Mouse (Mus musculus) left cerebral cortex, adult 2 months (tissue): Measurements from ENCODE around the gene Yipf7. TPM values are rescaled to one million over a fixed set of nuclear protein-coding genes. Genes with fewer than 3 reads are reported as not detected.
A peak's percentile ranks its signal among the peaks of the same experiment; 100 is the strongest.

Source experiments
- DNase-seq, 2 experiments: peaks; one replicate each; pipeline ENCODE4 v3.0.0; 2021 to 2022; ENCODE audit warnings: low spot score in 2 of 2, mixed read lengths in 1 of 2; ENCODE audit errors: extremely low spot score in 1 of 2
- H3K27ac ChIP-seq: fragments of 200-600 bp; 2 replicates; pipeline ENCODE4 v1.8.1; 2022
- H3K4me3 ChIP-seq: fragments of 200-600 bp; 2 replicates; pipeline ENCODE4 v1.8.1; 2022
- CTCF ChIP-seq: fragments of 200-600 bp; IDR thresholded peaks from 2 replicates; pipeline ENCODE4 v1.8.1; 2022; ENCODE audit warnings: antibody characterized with exemption, mild to moderate bottlenecking, moderate library complexity
- intact Hi-C: fragments of 180-260 bp; cut with DNase I; formaldehyde crosslinking; loops from one replicate; pipeline ENCODE4 v1.15.1; 2025
- long read RNA-seq, 2 experiments: library from polyadenylated mRNA; stranded (forward); transcript quantifications; one replicate each; pipeline ENCODE4 v2.0.0; 2021; ENCODE audit warnings: borderline mapping rate in 2 of 2
- total RNA-seq, 2 experiments: library from RNA; stranded (reverse); gene quantifications; 2 replicates each; pipeline ENCODE4 v1.2.3; 2021

Yipf7 gene
- total RNA-seq, result not detected
- long read RNA-seq, experiment 1, result 0 reads
- long read RNA-seq, experiment 2, result 0 reads

GRCm38 (mm10) chr5:69542489-69542888 is at the start of gene Yipf7:
Gene Yipf7 (minus strand): TSS chr5:69542648.
- H3K27ac ChIP-seq, result no peak within 1 kb of the TSS
- no peak for DNase-seq

DNA sequence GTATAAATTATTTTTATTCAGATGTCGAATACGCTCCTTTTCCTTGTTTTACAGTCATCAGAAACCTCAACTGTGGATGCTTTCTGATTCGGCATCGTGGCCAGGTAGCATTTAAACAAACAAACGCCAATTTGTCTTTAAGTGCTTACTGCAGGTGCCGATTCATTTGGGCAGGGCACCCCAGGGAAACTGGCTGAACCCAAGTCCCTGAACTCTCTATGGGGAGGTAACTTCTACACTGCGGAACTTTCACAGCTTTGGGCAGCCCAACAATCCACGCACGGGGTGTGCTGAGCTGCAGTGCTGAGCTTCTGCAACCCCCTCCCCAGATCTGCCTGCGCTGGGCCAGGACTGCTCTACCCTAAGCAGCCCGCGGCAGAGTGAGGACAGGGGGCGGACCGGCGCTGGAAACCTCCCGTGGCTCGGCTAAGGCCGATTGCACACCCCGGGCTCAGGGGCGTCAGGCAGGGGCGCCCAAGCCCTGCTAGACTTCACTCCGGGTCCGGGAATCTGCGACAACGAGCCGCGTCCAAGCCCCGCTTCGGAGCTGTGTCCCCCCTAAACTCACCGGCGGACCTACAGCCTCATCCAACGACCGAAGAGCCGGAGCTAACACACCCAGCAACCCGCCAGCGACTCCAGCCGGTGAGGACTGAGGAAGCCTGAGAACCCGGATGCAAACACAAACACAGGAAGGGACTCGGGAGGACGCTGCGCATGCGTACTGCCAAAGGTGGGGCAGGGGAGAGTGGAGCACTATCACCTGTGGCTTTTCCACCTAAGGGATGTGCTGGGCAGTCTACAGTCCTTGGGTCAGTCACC is 49.4 kb upstream of the Yipf7 start, which contains the start of gene Gnpda2:
Gene Gnpda2 (minus strand): TSS at position 701 of the 822 bp plus-strand sequence.
- Histone ChIP-seq H3K4me3 (peak within 1 kb of the TSS; percentile 80), H3K27ac (peak within 1 kb of the TSS; percentile 80)
- DNase-seq, result peak; percentile 85 to 87
- intact Hi-C loops, result loop anchor here (5.0 kb wide), 1 partner anchor 1500 kb away; no protein-coding TSS in a partner anchor
- peak; percentile 13 for TF ChIP-seq CTCF

More at GRCm38 (mm10) chr5:69542489-69542888, at the start of gene Yipf7:
- TF ChIP-seq CTCF, result no peak
- no peak within 1 kb of the TSS for H3K4me3 ChIP-seq
- intact Hi-C loops, result no loop called here

GRCm38 (mm10) chr5:69557404-69557935 is 15.0 kb upstream of the Yipf7 start:
- TF ChIP-seq CTCF, result no peak
- Histone ChIP-seq H3K4me3 (peak overlapping the region; percentile 73), H3K27ac (peak overlapping the region; percentile 94)
- DNase-seq, result no peak
- intact Hi-C loops, result no loop called here

DNA sequence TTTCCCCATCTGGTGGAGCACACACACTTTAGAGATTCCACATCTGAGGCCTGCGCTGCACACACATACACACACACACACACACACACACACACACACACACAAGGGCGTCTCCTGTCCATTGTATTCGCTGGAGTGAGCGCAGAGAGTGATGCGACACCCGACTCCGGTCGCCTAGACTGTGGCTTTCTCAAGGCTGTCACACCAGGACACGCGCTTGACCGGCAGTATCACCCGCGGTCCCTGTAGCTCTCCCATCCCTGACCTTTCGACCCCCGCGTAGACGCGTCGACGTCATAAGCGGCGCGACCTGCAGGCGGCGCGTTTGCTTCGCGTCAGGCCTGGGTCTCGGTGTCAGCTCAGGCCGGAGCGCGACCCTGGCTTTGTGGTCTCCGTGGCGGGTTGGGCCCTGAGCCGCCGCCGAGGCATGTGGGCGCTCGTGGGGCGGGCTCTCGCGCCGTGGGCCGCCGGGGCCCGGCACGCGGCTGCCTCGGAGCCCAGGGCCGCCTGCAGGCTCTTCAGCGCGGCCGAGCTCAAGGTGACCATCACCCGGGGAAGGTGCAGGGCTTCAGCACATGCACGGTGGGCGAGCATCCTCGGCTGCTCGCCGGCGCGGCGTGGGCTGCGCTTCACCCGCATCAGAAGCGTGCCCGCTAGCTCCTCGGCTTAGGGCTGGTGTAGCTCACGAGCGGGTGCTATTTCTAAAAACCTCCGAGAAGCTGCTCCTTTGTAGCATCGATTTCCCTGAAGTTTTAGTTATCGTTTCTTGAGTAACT is 14.4 kb upstream of the Yipf7 start, which contains the start of gene Guf1:
Gene Guf1 (plus strand): TSS at position 296 of the 776 bp plus-strand sequence.
- no peak; the same call in 1 of the 2 replicates for TF ChIP-seq CTCF
- H3K4me3 ChIP-seq, result peak within 1 kb of the TSS; percentile 73
- peak within 1 kb of the TSS; percentile 94 for H3K27ac ChIP-seq
- DNase-seq, result peak; percentile 95 to 98
- intact Hi-C loops, result no loop called here

- DNase-seq, result no peak
- intact Hi-C loops, result no loop called here
- H3K27ac ChIP-seq, result no peak overlapping the region
- no peak for TF ChIP-seq CTCF
- no peak overlapping the region for H3K4me3 ChIP-seq
Measured at GRCm38 (mm10) chr5:69541680-69542079, 768 bp downstream of the Yipf7 start.

GRCm38 (mm10) chr5:69523944-69524343 is 18.5 kb downstream of the Yipf7 start:
- peak; percentile 50 for TF ChIP-seq CTCF
- intact Hi-C loops, result loop anchor here (5.0 kb wide), 1 partner anchor 1772 kb away; no protein-coding TSS in a partner anchor
- Histone ChIP-seq H3K4me3 (no peak overlapping the region), H3K27ac (no peak overlapping the region)
- no peak for DNase-seq

- H3K4me3 ChIP-seq, result no peak overlapping the region
- DNase-seq, result no peak
- intact Hi-C loops, result loop anchor here (5.0 kb wide), 1 partner anchor 1770 kb away; no protein-coding TSS in a partner anchor
- TF ChIP-seq CTCF, result no peak
- no peak overlapping the region for H3K27ac ChIP-seq
Measured at GRCm38 (mm10) chr5:69522064-69522463, 20.4 kb downstream of the Yipf7 start.

DNA sequence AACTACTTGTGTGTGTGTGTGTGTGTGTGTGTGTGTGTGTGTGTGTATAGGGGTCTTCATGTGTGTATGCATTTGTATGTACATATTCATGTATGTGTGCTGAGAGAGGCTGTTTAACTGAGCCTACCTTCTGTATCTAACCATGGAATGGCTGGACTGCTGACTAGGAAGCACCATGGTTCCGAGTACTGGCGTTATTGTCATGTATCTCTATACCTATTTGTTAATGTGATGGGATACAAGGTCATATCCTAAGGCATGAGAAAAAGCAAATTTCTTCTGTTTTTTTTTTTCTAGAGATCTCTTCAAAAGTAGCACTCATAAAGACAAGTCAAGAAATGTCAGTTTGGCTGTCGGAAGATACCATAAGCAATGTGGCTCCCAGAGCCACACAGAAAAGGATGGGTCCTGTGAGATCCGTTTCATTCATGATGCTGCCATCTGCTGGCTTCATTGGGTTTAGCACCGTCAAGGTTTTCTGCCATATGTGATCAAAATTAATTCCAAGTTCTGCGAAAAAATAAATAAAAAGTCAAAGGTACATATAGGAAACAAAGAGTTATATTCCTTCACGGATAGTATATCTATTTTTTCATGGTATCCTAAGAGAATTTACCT is 21.7 kb downstream of the Yipf7 start:
- peak; percentile 51 to 68 for DNase-seq
- Histone ChIP-seq H3K4me3 (no peak overlapping the region), H3K27ac (no peak overlapping the region)
- intact Hi-C loops, result loop anchor here (1.0 to 5.0 kb wide), 2 partner anchors 1268 to 1768 kb away; no protein-coding TSS in a partner anchor
- peak; percentile 77 for TF ChIP-seq CTCF

DNA sequence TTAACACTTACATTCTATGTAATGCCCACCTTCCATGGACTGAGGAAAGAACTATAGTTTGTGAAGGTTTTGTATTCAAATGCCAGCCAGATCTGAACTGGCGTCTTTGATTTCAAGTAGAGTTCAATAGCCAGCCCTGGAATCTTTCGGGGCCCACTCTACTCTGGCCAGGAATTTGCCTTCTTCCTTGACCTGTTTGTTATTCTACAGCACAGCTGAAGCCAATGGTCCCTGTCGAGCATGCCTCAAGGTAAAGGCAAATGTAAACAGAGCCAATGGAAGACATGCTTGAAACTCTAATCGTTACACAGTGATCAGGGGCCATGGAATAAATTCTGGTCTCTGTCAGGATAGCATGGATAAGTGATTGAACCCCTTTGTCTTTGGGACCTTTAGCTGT is 30.2 kb downstream of the Yipf7 start:
- intact Hi-C loops, result no loop called here
- DNase-seq, result no peak
- TF ChIP-seq CTCF, result no peak
- Histone ChIP-seq H3K4me3 (no peak overlapping the region), H3K27ac (no peak overlapping the region)

DNA sequence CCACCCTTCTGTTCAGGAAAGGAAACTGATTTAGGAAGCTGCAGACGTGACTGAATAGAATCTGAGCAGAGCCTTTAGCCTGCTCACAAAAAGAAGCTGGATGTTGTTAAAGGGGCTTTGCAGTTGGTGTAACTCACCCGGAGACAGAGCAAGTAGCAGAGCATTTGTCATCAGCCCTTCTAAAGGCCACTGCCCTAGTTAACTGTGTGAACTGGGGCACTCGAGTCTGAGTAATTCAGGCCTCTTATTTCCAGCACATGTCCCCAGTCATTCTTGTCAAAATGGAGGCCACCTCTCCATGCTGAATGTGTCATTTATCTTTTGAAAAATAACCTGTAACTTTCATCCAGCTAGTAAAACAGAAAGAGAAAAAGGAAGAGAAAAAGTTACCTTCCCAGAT is 30.8 kb downstream of the Yipf7 start:
- intact Hi-C loops, result no loop called here
- DNase-seq, result no peak
- H3K4me3 ChIP-seq, result no peak overlapping the region
- no peak for TF ChIP-seq CTCF
- no peak overlapping the region for H3K27ac ChIP-seq

DNA sequence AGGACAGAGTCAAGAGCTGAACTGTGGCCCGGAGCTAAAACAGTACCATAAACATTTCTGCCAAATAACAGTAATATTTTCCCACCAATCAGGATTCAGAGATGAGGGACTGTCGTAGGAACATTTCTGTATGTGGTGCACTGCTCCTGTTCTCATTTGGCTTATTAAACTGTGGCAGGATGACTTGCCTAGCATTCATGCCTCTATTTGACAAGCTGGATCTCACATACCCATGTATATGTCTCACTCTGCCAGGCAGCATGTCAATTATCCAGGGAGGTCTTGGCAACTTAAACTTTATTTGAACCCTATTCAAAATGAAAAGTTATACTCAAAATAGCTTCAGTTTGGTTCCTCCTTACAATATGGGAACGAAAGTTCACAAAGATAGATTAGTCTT is 35.4 kb downstream of the Yipf7 start:
- no peak for TF ChIP-seq CTCF
- intact Hi-C loops, result no loop called here

More for the DNA sequence above, 35.4 kb downstream of the Yipf7 start:
- H3K4me3 ChIP-seq, result no peak overlapping the region
- H3K27ac ChIP-seq, result no peak overlapping the region
- DNase-seq, result no peak
